Mouse (Mus musculus) neural tube, embryonic 11.5 days (tissue): ENCODE results near the gene Cage1. TPM values are rescaled to one million over a fixed set of nuclear protein-coding genes. Genes with fewer than 3 reads are reported as not detected.

ENCODE experiments used
- ATAC-seq: fragments of 200-750 bp; cut with Nextera tagmentation; 2 replicates; pipeline ENCODE4 v1.8.0; 2017; ENCODE audit warnings: moderate number of reproducible peaks, mild to moderate bottlenecking, moderate TSS enrichment, moderate library complexity; ENCODE audit not compliant: insufficient read depth, low FRiP score, low TSS enrichment
- DNase-seq: peaks from one replicate; pipeline ENCODE4 v3.0.0-alpha.2; 2015; ENCODE audit warnings: low spot score
- H3K27ac ChIP-seq: fragments of 300-500 bp; sonication (generic); 2 replicates; pipeline ENCODE4 v1.5.1; 2014; ENCODE audit warnings: low read depth, mild to moderate bottlenecking, low read length
- H3K27me3 ChIP-seq: fragments of 300-500 bp; sonication (generic); 2 replicates; pipeline ENCODE4 v1.6.1; 2014; ENCODE audit warnings: mild to moderate bottlenecking, low read length, mixed read lengths; ENCODE audit not compliant: control insufficient read depth, insufficient read depth
- H3K36me3 ChIP-seq: fragments of 300-500 bp; sonication (generic); 2 replicates; pipeline ENCODE4 v1.6.1; 2014; ENCODE audit warnings: mild to moderate bottlenecking, low read length, moderate library complexity, mixed read lengths; ENCODE audit not compliant: control insufficient read depth, insufficient read depth
- H3K4me1 ChIP-seq: fragments of 300-500 bp; sonication (generic); 2 replicates; pipeline ENCODE4 v1.6.1; 2014; ENCODE audit warnings: low read length, mixed read lengths; ENCODE audit not compliant: control insufficient read depth, insufficient read depth
- H3K4me2 ChIP-seq: fragments of 300-500 bp; sonication (generic); 2 replicates; pipeline ENCODE4 v1.6.1; 2014; ENCODE audit warnings: low read depth, mild to moderate bottlenecking, moderate library complexity
- H3K4me3 ChIP-seq: fragments of 300-500 bp; sonication (generic); 2 replicates; pipeline ENCODE4 v1.5.1; 2014; ENCODE audit warnings: low read depth, low read length
- H3K9ac ChIP-seq: fragments of 300-500 bp; sonication (generic); 2 replicates; pipeline ENCODE4 v1.6.1; 2014; ENCODE audit warnings: mild to moderate bottlenecking, low read length
- H3K9me3 ChIP-seq: fragments of 300-500 bp; sonication (generic); 2 replicates; pipeline ENCODE4 v1.6.1; 2016; ENCODE audit warnings: low read length; ENCODE audit not compliant: control insufficient read depth
- whole genome bisulfite sequencing: fragments of 180-500 bp; shearing (Covaris S2); extraction: QIAGEN DNeasy Blood & Tissue Kit; methylation state at CpG from one replicate; pipeline ENCODE4 v1.1.7; 2014; 5-methylcytosine and 5-hydroxymethylcytosine counted together
- microRNA-seq: library from miRNA; unstranded; fragments of <30 nt; microRNA quantifications from one replicate; pipeline ENCODE4, GENCODE M21; 2016
- polyA plus RNA-seq: library from polyadenylated mRNA; unstranded; fragments of >200 nt; fragmentation: Nextera tagmentation; extraction: Ambion mirVana; gene quantifications from 2 replicates; pipeline ENCODE4 v1.2.1, GENCODE M21; 2014

The Cage1 gene
- polyA plus RNA-seq, 1 experiment from 2014 or later = 0.68 TPM

DNA sequence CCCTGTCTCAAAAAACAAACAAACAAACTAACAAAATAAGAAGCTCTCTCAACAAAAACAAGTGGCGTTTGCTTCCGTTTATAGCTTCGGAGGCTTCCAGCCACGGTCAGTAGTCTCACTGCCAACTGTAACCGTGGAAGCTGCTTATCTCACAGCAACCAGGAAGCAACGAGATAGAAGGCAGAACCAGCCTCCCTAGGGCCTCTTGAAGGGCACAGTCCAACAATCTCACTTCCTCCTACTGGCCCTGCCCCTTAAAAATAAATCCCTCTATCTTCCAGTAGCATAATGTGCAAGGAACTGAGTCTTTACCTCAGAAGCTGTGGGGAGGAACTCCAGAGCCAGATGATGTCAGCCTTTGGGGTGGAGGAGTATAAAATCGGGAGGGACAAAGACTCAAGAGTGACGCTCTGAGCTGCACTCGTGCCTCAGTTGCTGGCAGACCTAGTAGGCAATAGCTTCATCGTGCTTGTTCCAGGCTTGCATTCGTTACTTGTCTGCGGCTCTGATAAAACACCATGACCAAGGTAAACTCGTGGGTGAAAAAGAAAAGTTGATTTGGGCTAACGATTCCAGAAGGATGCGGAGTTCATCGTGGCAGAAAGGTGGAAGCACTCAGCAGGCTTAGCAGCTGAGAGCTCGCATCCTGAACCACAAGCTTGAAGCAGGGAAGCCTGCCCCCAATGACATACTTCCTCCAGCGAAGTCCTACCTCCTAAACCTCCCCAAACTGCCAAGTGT is 78.2 kb downstream of the Cage1 start:
- H3K4me1 ChIP-seq = no peaks in the 10 kb centered on the region
- WGBS = 90% methylated on average over 18 of the region's 18 CpGs
- no peak overlapping the region for H3K9ac ChIP-seq
- no peaks in the 10 kb centered on the region for H3K9me3 ChIP-seq
- no peak overlapping the region for H3K27ac ChIP-seq
- DNase-seq (no peak), ATAC-seq (no peak)
- no peaks in the 10 kb centered on the region for H3K27me3 ChIP-seq
- H3K36me3 ChIP-seq = no peaks in the 10 kb centered on the region
- H3K4me3 ChIP-seq = no peak overlapping the region
- H3K4me2 ChIP-seq = no peak overlapping the region

Small RNA genes lying within 50 kb of the gene (microRNA-seq; reads per million reads assigned to microRNA genes)
- not detected for gene Gm27387

Other genes with a start within 250 kb of the Cage1 start
- gene Ssr1, start 42.9 kb downstream of the Cage1 start, polyA plus RNA-seq = 104 and 116 TPM in 2 replicates
- gene Riok1, start 74 bp downstream of the Cage1 start, polyA plus RNA-seq = 45.1 and 47.9 TPM in 2 replicates
- gene Dsp, start 114.2 kb upstream of the Cage1 start, polyA plus RNA-seq = 1.1 TPM in 2 replicates
- gene Snrnp48, start 167.9 kb upstream of the Cage1 start, polyA plus RNA-seq = 33.2 and 35.3 TPM in 2 replicates